Mouse (Mus musculus) right cerebral cortex, postnatal 25 days (tissue): ENCODE results near the gene Steap1.

ENCODE experiments used
- DNase-seq: peaks from one replicate; pipeline ENCODE4 v3.0.0; 2022

Gene Steap1

DNA sequence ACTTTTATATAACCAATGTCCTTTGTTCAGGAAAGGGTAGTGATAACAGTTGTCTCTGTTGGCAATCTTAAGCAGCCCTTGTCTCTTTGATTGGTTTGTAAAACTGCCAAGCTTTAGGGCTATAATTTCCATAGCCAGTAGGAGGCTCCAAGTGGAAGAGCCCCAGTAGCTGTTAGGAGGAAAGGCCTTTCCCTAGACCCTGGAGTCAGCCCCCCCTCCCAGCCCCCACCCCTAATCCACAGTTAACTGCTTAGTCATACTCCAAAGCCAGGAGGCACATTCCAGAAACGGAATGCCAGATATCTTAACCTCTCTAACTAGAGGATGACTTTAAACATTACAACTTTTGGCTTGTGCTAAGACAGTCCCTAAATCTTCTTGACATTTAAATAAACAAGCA, 62.2 kb downstream of the Steap1 start:
- DNase-seq = no peak
